Mouse (Mus musculus) colon, adult 2 months (tissue): ENCODE results near the gene Arl4c. TPM values are rescaled to one million over a fixed set of nuclear protein-coding genes. Genes with fewer than 3 reads are reported as not detected.

Experiments
- polyA plus RNA-seq: library from polyadenylated mRNA; depleted of rRNA; stranded (reverse); fragments of >200 nt; gene quantifications from 2 replicates; pipeline ENCODE4 v1.2.3, GENCODE M21; 2012; rRNA removed

Arl4c gene
- polyA plus RNA-seq = 3.6 and 3.7 TPM in 2 replicates

GRCm38 (mm10) chr1:88701870-88702661 is at the start of gene Arl4c:
Arl4c (minus strand) TSS chr1:88702221.

Other genes with a start within 250 kb of the Arl4c start
- gene Glrp1, start 192.2 kb downstream of the Arl4c start, polyA plus RNA-seq = not detected in 2 replicates